Mouse (Mus musculus) heart, adult 18-20 months (tissue): ENCODE measurements at regions not wholly inside any gene's neighbourhood (a gene's known extent, or its start where the extent isn't known, plus 50 kb on each side); places are given as distances from the start of the nearest gene placed in this dataset.

ENCODE experiments used
- DNase-seq, 2 experiments: peaks; one replicate each; pipeline ENCODE4 v3.0.0; 2021 to 2022; ENCODE audit warnings: mixed read lengths in 1 of 2

DNA sequence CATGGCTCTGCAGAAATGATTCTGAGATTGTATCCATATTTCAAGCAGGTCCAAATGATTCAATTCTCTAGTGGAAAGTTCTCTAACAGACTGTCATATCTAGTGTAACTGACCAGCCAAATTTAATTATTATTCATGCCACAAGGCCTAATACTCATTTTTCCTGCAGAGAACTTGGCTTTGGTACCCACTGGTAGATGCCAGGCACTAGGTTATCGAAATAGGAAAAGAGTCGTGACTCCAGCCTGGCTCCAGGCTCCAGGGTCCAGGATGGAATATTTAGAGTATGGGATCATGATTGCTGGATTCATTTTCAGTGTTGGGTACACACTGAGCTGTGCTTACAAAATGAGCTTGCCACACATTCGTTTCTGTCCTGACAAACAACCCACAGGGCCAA, 452.4 kb upstream of the Got2 start:
- no peak for DNase-seq

GRCm38 (mm10) chr8:96318367-96318766, 430.0 kb upstream of the Got2 start:
- peak; percentile 3 to 44 for DNase-seq

DNA sequence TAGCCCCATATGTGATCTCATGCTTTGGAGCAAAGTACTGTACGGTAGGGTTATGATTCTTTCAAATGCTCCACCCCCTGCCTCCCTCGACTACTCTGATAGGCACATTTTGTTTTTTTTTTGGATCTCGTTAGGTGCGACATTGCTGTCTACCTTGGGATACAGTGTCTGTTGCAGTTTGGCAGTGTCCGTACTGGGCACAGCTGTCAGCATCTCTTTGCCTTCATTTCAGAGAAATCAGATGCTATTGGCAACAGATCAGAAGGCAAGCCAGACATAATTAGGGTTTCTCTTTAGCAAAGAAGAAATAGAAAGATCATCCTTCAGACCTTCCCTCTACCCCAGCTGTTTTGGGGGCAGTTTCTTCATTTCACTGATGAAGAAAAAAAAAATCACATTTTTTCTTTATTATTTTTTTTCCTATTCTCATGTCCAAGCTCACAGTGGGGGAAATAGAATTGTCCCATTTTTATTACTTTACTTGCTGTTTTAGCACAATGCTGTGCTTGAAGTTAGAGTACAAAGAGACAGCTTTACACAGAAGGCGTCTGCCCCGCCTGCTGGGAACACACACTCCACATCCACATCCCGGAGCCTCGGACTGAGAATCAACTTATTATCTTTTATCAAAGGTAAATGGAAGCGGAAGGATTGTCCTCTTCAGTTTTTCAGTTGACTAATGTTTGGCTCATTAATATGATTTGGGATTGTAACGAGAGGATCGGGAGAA, 420.8 kb upstream of the Got2 start:
- no peak for DNase-seq

- DNase-seq = no peak
These were observed 408.3 kb upstream of the Got2 start for GRCm38 (mm10) chr8:96296643-96297042.

- DNase-seq = no peak
These were observed 402.4 kb upstream of the Got2 start for GRCm38 (mm10) chr8:96290740-96291139.

- DNase-seq = no peak
These were observed 401.2 kb upstream of the Got2 start for GRCm38 (mm10) chr8:96289519-96289918.

DNA sequence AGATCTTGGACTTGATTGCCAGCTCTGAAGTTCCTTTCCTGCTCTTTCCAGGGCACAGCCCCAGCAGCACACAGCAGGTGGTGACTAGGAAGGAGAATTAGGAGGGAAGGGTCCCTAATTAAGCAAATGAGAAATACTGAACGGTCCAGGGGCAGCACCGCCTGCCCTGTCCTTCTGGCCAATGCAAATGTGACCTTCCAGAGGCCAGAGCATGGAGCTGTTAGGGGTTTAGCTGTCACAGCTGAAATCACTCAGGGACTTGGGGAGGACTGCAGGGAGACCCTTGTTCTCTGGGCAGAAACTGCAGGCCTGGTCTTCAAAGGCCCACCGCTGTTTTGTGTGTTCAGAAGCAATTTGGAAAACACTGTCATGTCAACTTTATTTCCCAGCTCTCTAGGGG, 400.2 kb upstream of the Got2 start:
- DNase-seq = no peak

GRCm38 (mm10) chr8:96277479-96278138, 389.3 kb upstream of the Got2 start:
- DNase-seq = no peak

DNA sequence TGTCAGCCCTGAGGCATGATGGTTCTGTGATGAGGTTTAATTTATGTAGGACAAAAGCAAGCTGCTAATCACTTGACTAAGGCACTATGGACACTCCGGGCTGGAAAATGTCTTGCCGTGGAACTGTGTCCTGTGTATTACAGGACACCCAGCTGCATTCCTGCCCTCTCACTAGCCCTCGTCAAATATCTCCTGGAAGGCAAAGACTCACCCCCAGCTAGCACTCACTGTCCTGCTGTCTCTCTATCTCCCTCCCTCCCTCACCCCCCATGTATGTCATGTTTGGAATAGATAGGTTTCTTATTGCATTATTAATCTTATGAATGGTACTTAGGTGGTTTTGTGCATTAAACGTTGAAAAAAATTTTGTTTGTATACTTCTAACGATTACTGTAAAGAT, 388.7 kb upstream of the Got2 start:
- DNase-seq = no peak

GRCm38 (mm10) chr8:96256294-96256693, 367.9 kb upstream of the Got2 start:
- no peak for DNase-seq

- DNase-seq = no peak
These were observed 367.5 kb upstream of the Got2 start for GRCm38 (mm10) chr8:96255811-96256210.

DNA sequence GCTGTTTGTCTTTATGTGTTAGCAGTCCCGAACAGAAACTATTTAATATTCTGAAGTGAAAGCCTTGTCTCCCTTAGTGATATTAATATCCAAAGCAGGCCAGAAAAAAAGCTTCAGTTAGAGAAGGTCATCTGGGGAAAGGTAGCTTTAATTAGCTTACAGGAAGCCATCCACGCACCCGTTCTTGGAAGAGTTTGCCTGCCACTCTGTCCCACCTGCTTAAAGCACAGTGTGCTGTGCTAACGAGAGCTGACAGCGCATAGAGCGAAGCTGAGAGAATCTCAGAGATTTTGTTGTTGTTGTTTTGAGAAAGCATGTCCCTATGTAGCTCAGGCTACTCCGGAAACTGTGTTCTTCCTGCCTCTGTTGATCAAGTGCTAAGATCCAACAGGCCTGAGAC, 357.7 kb upstream of the Got2 start:
- DNase-seq = peak; percentile 45 to 48

DNA sequence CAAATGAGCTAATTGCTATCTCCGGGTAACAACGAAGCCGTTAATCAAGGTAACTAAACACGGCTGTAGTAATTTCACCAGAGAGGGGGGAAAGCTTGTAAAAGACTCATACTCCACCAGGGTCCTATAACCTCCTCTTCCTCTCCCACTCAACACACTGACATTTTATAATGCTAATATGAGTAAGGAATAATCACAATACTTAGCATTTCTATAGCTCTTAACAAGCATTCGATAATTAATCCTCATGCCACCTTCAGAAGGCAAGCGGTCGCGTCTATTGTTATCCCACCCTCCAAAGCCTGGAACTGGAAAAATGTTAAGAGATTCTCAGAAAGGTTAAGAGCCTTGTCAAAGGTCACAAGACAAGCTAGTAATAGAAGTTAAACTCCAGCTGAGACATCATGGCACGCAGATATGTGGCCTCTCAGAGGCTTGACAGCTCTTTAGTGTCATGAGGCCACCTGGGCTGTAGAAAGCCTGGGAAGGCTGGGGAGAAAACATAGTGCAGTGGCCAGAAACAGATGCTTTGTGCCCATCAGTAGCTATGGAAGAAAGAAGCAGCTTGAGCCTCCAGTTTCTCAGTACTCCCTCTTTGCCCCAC, 356.3 kb upstream of the Got2 start:
- no peak for DNase-seq

DNA sequence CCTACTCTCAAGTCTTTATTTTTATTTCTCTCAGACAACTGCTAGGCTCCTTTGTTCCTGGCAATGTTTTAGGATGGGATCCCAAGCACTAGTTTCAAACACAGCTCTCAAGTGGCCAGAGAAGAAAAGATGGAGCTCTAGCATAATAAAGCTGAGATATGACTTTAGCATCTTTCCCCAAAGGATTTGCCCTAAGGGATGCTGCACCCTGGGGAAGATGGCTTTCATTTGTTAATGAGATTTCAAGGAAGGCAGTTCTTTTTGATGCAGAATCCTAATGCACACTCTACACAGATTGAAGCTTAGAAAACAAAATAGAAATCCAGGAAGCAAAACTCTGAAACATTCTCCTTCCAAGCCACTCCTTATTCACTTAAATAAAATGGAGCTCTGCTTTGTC, 350.1 kb upstream of the Got2 start:
- DNase-seq = no peak

- DNase-seq = no peak
These were observed 349.6 kb upstream of the Got2 start for GRCm38 (mm10) chr8:96237940-96238339.

- DNase-seq = peak; percentile 13 to 52
These were observed 342.1 kb upstream of the Got2 start for GRCm38 (mm10) chr8:96230412-96230811.
